Mouse (Mus musculus) forebrain, embryonic 14.5 days (tissue): ENCODE data around the gene Dlgap3. TPM values are rescaled to one million over a fixed set of nuclear protein-coding genes. Genes with fewer than 3 reads are reported as not detected.
A peak's percentile ranks its signal among the peaks of the same experiment; 100 is the strongest.

Source experiments
- ATAC-seq: fragments of 200-750 bp; cut with Nextera tagmentation; 2 replicates; pipeline ENCODE4 v1.8.0; 2017; ENCODE audit warnings: mild to moderate bottlenecking, moderate library complexity
- DNase-seq: peaks from one replicate; pipeline ENCODE4 v3.0.0-alpha.2; 2015; ENCODE audit warnings: low spot score
- H3K27ac ChIP-seq: fragments of 300-500 bp; sonication (generic); 2 replicates; pipeline ENCODE4 v1.5.1; 2014; ENCODE audit warnings: low read depth, mild to moderate bottlenecking, control low read depth, low read length, moderate library complexity
- H3K27me3 ChIP-seq: fragments of 300-500 bp; sonication (generic); replicated peaks from 2 replicates; pipeline ENCODE4 v1.6.1; 2014; ENCODE audit warnings: low read length, control low read depth, mixed read lengths; ENCODE audit not compliant: control insufficient read depth, insufficient read depth
- H3K36me3 ChIP-seq: fragments of 300-500 bp; sonication (generic); 2 replicates; pipeline ENCODE4 v1.6.1; 2014; ENCODE audit warnings: low read length, control low read depth; ENCODE audit not compliant: control insufficient read depth, insufficient read depth
- H3K4me1 ChIP-seq: fragments of 300-500 bp; sonication (generic); 2 replicates; pipeline ENCODE4 v1.6.1; 2014; ENCODE audit warnings: antibody characterized with exemption, low read length, control low read depth; ENCODE audit not compliant: control insufficient read depth, insufficient read depth
- H3K4me2 ChIP-seq: fragments of 300-500 bp; sonication (generic); 2 replicates; pipeline ENCODE4 v1.6.1; 2014; ENCODE audit warnings: mild to moderate bottlenecking, control low read depth, low read length
- H3K4me3 ChIP-seq: fragments of 300-500 bp; sonication (generic); 2 replicates; pipeline ENCODE4 v1.5.1; 2014; ENCODE audit warnings: low read depth, low read length, control low read depth
- H3K9ac ChIP-seq: fragments of 300-500 bp; sonication (generic); 2 replicates; pipeline ENCODE4 v1.6.1; 2014; ENCODE audit warnings: mild to moderate bottlenecking, low read length, control low read depth, moderate library complexity
- H3K9me3 ChIP-seq: fragments of 300-500 bp; sonication (generic); replicated peaks from 2 replicates; pipeline ENCODE4 v1.6.1; 2016; ENCODE audit warnings: low read length, control low read depth, mixed read lengths; ENCODE audit not compliant: control insufficient read depth
- whole genome bisulfite sequencing: fragments of 180-500 bp; shearing (Covaris S2); extraction: QIAGEN DNeasy Blood & Tissue Kit; methylation state at CpG from one replicate; pipeline ENCODE4 v1.1.7; 2014; 5-methylcytosine and 5-hydroxymethylcytosine counted together
- polyA plus RNA-seq: library from polyadenylated mRNA; unstranded; fragments of >200 nt; fragmentation: Nextera tagmentation; extraction: Ambion mirVana; gene quantifications from 2 replicates; pipeline ENCODE4 v1.2.1, GENCODE M21; 2014

Gene Dlgap3
- polyA plus RNA-seq, 1 experiment from 2014 or later = 8.4 TPM

DNA sequence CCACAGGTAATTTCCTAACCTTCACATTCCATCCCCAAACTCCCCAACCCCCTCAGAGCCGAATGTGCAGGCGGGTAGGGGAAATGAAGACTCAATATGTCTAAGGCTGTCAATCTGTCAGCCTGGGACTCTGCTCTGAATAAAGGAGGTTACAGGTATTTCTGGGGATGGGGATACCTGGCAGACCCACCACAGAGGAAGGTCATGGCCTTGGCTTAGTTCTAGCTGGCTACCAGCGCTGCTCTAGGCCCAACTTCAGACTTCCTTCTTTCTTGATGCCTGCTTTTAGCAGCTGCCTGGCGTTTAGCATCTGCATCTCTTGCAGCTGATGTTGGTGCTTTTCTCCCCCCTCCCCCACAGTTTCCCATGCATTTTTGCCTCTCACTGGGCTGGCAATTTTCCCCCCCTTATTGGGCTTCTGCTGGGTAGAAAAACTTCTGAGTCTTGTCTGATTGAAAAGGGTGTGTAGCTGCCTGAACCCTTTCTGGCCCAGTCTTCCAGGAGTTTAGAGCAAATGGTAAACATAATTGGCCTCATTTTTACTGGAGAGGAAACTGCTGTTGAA is 2.4 kb downstream of the Dlgap3 start:
- H3K36me3 ChIP-seq = no peaks in the 10 kb centered on the region
- no peak overlapping the region for H3K9ac ChIP-seq
- H3K4me2 ChIP-seq = no peak overlapping the region; the same call in 1 of the 2 replicates
- no peak overlapping the region for H3K27ac ChIP-seq
- DNase-seq (peak; percentile 40), ATAC-seq (no peak)
- 51% methylated on average over 4 of the region's 4 CpGs for WGBS
- H3K27me3 ChIP-seq = no peaks in the 10 kb centered on the region; the same call in 1 of the 2 replicates
- no peak overlapping the region for H3K4me3 ChIP-seq
- no peaks in the 10 kb centered on the region for H3K9me3 ChIP-seq
- peaks cover 21% of the 10 kb centered on the region for H3K4me1 ChIP-seq

DNA sequence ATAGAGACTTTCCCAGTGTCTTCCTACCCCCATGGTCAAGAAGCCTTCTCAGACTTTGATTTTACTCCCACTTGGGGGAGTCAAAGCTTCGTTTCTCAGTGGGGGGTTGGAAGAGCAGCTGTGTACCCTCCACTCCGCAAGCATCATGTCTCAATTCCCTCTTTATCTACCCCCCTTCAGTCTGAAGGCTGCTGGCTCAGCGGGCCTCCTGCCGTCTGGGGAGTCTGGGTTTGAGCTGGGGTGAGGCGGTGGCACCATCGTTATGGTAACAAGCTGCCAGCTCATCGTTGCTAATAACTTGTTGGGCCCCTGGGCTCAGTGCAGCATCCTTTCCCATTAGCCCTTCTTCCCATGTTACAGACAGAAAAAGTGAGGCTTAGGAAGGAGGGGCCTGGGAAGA is 3.1 kb downstream of the Dlgap3 start:
- ATAC-seq (no peak), DNase-seq (peak; percentile 10)
- no peaks in the 10 kb centered on the region for H3K9me3 ChIP-seq
- H3K27ac ChIP-seq = no peak overlapping the region
- 20% methylated on average over 7 of the region's 7 CpGs for WGBS
- no peak overlapping the region for H3K4me2 ChIP-seq
- H3K4me3 ChIP-seq = no peak overlapping the region
- no peaks in the 10 kb centered on the region for H3K36me3 ChIP-seq
- H3K27me3 ChIP-seq = no peaks in the 10 kb centered on the region; the same call in 1 of the 2 replicates
- peaks cover 21% of the 10 kb centered on the region for H3K4me1 ChIP-seq
- H3K9ac ChIP-seq = no peak overlapping the region

DNA sequence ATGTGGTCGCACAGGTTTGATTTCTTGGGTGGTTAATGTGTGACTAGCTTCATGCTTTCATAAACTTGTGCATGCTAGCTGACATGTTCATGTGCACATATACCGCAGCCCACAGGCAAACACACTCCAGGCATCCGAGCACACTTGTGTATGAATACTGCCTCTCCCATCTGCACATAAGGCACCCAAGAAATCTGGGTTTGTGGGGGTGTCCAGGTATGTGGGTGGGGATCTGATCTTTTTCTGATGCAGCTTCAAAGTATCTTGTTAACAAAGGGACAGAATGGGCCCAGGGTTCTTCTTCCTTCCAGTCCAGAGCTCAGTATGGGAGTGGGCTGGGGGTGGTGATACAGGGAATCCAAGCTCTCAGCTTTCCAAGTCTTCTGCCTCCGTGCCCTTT is 3.6 kb downstream of the Dlgap3 start:
- Histone ChIP-seq H3K9ac (no peak overlapping the region), H3K4me2 (no peak overlapping the region), H3K36me3 (no peaks in the 10 kb centered on the region), H3K9me3 (no peaks in the 10 kb centered on the region), H3K4me1 (peaks cover 20% of the 10 kb centered on the region), H3K27me3 (no peaks in the 10 kb centered on the region; the same call in 1 of the 2 replicates), H3K4me3 (no peak overlapping the region), H3K27ac (no peak overlapping the region)
- ATAC-seq (no peak), DNase-seq (no peak)
- 69% methylated on average over 4 of the region's 4 CpGs for WGBS

DNA sequence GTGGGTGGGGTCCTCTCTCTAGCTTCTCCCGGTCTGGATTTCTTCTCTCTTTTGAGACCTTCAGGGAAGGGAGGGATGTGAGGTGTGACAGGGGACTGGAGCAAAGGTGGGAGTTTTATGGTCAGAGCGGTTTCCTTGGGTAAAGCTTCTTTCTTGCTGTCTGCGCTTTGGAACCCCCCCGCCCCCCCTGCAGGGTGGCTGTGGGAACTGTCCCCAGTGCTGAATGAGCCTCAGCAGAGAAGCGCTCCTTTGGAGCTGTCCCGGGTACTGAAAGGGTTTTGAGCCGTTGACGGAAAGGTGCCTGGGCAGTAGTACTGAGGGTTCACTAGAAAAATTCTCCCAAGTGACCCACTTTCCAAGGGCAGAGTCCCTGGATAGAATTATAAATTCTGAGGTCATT is 4.5 kb downstream of the Dlgap3 start:
- H3K9ac ChIP-seq = no peak overlapping the region
- no peaks in the 10 kb centered on the region for H3K9me3 ChIP-seq
- H3K27ac ChIP-seq = no peak overlapping the region
- DNase-seq (peak; percentile 54), ATAC-seq (no peak)
- 1% methylated on average over 8 of the region's 8 CpGs for WGBS
- no peaks in the 10 kb centered on the region for H3K36me3 ChIP-seq
- no peak overlapping the region for H3K4me2 ChIP-seq
- H3K4me3 ChIP-seq = no peak overlapping the region
- H3K4me1 ChIP-seq = peaks cover 16% of the 10 kb centered on the region
- H3K27me3 ChIP-seq = no peaks in the 10 kb centered on the region

DNA sequence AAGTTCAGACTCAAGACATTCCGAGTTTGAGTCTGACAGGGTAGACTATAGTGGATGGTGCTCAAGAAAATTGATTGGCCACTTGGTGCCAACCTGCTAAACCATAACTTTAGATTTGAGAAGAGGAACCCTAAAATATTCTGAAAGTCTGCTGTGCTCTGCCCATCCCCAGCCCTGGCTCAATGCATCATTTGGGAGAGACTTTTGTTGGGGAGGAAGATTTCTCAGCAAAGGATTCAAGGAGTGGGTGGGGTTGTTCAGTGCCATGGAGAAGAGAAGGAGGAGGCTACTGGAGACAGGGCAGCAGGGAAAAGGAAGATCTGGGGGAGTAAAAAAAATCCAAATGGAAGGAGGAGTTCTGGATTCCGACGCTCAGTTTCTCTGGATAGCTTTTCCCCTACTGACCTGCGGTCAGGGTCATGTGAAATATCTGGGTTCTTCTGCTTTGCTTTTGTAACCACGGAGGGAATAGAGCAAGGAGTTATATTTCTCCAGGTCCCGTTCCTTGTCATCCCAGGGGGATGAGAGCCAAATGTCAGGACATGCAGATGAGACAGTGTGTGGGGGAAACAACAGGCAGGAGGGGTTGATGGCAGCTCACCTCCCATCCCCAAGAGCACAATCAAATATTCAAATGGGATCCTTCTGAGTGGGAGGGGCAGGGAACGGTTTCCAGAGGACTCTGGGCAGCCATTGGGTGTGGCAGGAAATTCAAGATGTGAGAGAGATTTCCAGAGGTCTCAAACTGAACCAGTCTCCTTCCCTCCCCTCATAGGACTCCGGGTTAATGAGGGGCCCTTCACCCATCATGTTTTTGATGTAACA is 5.3 kb downstream of the Dlgap3 start:
- no peak for DNase-seq
- Histone ChIP-seq H3K27me3 (no peaks in the 10 kb centered on the region), H3K4me1 (peaks cover 20% of the 10 kb centered on the region)

DNA sequence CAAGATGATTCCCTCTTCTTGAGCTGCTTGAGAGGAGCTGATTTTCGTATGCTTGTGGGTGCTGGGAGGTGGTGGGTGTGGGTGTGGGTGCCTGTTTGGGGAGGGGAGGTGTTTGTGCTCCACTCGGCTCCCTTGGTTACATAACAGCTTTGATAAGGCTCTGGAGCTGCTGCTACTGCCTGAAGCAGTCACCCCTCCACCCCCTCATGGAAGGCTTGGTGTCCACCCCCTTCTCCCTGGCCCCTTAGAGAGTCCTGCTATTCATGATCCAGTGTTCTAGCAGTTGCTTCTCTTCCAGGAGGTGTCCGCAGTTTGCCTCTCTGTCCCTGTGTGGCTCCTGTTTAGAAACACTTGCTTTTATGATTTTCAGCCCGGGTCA is 5.9 kb downstream of the Dlgap3 start:
- no peaks in the 10 kb centered on the region for H3K36me3 ChIP-seq
- H3K4me2 ChIP-seq = no peak overlapping the region
- H3K4me3 ChIP-seq = no peak overlapping the region
- H3K9ac ChIP-seq = no peak overlapping the region
- ATAC-seq (no peak), DNase-seq (no peak)
- 60% methylated on average over 4 of the region's 4 CpGs for WGBS
- no peaks in the 10 kb centered on the region for H3K27me3 ChIP-seq
- no peak overlapping the region for H3K27ac ChIP-seq
- H3K9me3 ChIP-seq = no peaks in the 10 kb centered on the region
- H3K4me1 ChIP-seq = peaks cover 22% of the 10 kb centered on the region

More for the DNA sequence above, 5.3 kb downstream of the Dlgap3 start:
- Histone ChIP-seq H3K27ac (no peak overlapping the region), H3K9ac (no peak overlapping the region), H3K4me2 (no peak overlapping the region), H3K9me3 (no peaks in the 10 kb centered on the region), H3K4me3 (no peak overlapping the region), H3K36me3 (no peaks in the 10 kb centered on the region)
- ATAC-seq = no peak
- whole genome bisulfite sequencing = 63% methylated on average over 8 of the region's 8 CpGs

DNA sequence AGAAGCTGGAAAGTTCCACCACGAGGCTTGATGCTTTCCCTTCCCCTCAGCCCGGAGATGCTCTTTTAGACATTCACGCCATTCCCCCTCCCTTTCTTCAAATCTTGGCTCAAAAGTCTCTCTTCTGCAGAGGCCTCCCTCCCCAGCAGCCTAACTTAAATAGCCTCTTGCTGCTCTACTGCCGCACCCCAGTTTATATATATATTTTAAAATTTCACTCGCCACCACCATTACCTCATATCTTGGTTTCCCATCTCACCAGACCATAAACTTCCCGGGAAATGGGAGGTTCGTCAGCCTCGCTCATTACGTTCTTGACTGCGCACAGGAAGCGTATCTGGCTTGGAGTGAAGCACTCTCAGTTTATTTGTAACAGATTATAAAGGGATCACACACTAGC is 9.0 kb downstream of the Dlgap3 start:
- Histone ChIP-seq H3K9ac (no peak overlapping the region), H3K36me3 (no peaks in the 10 kb centered on the region), H3K27ac (no peak overlapping the region), H3K4me1 (peaks cover 11% of the 10 kb centered on the region; the same call in 1 of the 2 replicates), H3K4me3 (no peak overlapping the region), H3K4me2 (no peak overlapping the region), H3K27me3 (no peaks in the 10 kb centered on the region), H3K9me3 (0 out of 2 replicates have a peak, but pooled peaks cover 3% of the 10 kb centered on the region)
- DNase-seq (no peak), ATAC-seq (no peak)
- 83% methylated on average over 11 of the region's 11 CpGs for WGBS

DNA sequence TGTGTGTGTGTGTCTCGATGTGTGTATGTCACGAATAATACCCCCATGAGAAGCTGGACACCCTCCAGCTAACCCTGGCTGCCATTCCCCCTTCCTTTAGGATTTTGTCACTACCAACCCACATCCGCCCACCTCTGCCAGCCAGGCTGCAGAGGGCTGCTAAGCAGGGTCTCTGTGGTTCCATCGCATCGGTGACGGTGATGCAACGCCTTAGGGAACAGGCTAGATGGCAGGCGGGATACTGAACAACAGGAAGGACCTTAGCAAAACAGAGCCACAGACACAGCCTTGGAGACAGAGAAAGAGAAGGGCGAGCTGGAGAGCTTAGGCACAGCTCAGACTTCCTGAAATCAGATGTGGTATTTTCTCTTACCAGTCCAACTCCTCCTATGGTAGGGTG is 9.7 kb downstream of the Dlgap3 start:
- H3K4me2 ChIP-seq = no peak overlapping the region
- DNase-seq = no peak
- 0 out of 2 replicates have a peak, but pooled peaks cover 3% of the 10 kb centered on the region for H3K9me3 ChIP-seq
- ATAC-seq = no peak
- H3K27me3 ChIP-seq = no peaks in the 10 kb centered on the region
- no peaks in the 10 kb centered on the region for H3K36me3 ChIP-seq
- peaks cover 11% of the 10 kb centered on the region; the same call in 1 of the 2 replicates for H3K4me1 ChIP-seq
- no peak overlapping the region for H3K27ac ChIP-seq
- no peak overlapping the region for H3K9ac ChIP-seq
- H3K4me3 ChIP-seq = no peak overlapping the region
- 40% methylated on average over 9 of the region's 9 CpGs for WGBS
